Mouse (Mus musculus) brain, embryonic 14.5 days (tissue): ENCODE data around the gene Micu1. TPM values are rescaled to one million over a fixed set of nuclear protein-coding genes. Genes with fewer than 3 reads are reported as not detected.
A peak's percentile ranks its signal among the peaks of the same experiment; 100 is the strongest.

Experiments
- DNase-seq: peaks from one replicate; pipeline ENCODE4 v3.0.0-alpha.2; 2011; ENCODE audit warnings: low read depth
- CTCF ChIP-seq: fragments of 200-500 bp; IDR thresholded peaks from 2 replicates; pipeline ENCODE4 v1.5.1; 2012; ENCODE audit warnings: inconsistent platforms, mild to moderate bottlenecking, moderate library complexity, borderline replicate concordance; ENCODE audit not compliant: insufficient read depth, insufficient read length; ENCODE audit errors: extremely low read depth
- POLR2A ChIP-seq: fragments of 200-500 bp; IDR thresholded peaks from 2 replicates; pipeline ENCODE4 v1.6.1; 2012; ENCODE audit warnings: mild to moderate bottlenecking, inconsistent platforms, borderline replicate concordance; ENCODE audit not compliant: poor library complexity, insufficient read depth, insufficient read length, severe bottlenecking; ENCODE audit errors: extremely low read depth
- polyA plus RNA-seq: library from polyadenylated mRNA; depleted of rRNA; stranded (reverse); fragments of >200 nt; gene quantifications from 2 replicates; pipeline ENCODE4 v1.2.3, GENCODE M21; 2012

Gene Micu1
- polyA plus RNA-seq, 1 experiment = 77.8 TPM

GRCm38 (mm10) chr10:59889339-59889738 is 187.1 kb downstream of the Micu1 start:
- no peak for TF ChIP-seq CTCF
- no peak for TF ChIP-seq POLR2A
- no peak for DNase-seq

- TF ChIP-seq CTCF = no peak
- TF ChIP-seq POLR2A = no peak
- DNase-seq = no peak
These were observed 187.9 kb downstream of the Micu1 start for GRCm38 (mm10) chr10:59889953-59890751.

DNA sequence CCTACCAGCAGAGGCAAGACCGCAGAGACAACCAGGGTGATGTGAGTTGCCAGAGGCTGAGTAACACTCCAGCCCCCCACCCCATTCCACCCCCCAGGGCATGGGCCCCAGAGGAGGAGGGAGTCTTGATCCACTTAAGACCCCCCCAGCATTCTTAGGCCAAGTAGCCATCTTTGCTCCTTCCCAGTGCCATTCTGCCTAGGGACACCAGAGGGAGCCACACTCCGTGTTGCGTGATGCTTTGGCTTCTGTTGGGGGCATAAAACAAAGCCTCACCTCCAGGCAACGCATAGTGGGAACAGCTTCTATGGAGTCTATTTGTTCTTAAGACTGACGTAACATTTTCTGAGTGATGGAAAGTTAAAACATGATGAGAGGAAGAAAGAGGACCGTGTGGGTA is 190.7 kb downstream of the Micu1 start:
- TF ChIP-seq POLR2A (no peak), CTCF (peak; percentile 99)

GRCm38 (mm10) chr10:59894251-59895160 is 192.2 kb downstream of the Micu1 start:
- DNase-seq = peak; percentile 85
- TF ChIP-seq POLR2A (no peak), CTCF (peak; percentile 90)

More for the DNA sequence above, 190.7 kb downstream of the Micu1 start:
- DNase-seq = peak; percentile 93

DNA sequence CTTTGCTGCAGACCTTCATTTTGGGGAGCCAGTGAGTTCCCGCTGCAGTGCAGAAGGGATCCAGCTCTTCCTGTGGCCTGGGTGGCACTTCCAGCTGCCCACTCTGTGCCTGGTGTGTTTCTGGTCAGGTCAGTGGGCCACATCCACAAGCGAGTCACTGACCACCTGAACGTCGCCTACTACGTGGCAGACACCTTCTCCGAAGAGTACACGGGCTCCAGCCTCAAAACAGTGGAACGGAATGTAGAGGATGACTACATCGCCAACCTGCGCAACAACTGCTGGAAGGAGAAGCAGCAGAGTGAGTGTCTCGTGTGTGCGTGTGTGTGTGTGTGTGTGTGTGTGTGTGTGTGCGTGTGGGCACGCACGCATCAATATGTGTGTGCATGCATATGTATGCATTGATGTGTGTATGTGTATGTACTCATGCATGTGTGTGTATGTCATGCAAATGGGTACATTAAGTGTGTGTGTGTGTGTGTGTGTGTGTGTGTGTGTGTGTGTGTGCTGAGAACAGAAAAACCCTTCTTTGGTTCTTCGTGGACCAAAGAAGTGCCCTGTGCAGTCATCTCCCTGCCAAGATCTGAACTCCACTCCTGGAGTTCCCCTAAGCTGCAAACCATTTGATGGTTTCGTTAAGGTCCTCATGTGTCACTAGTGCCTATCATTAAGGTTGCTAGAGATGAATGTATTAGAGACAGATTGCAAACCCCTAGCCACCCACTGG is 193.3 kb downstream of the Micu1 start:
- DNase-seq = no peak
- TF ChIP-seq POLR2A (no peak), CTCF (no peak)

GRCm38 (mm10) chr10:59896211-59896610 is 193.9 kb downstream of the Micu1 start:
- TF ChIP-seq CTCF (no peak), POLR2A (no peak)
- DNase-seq = no peak

DNA sequence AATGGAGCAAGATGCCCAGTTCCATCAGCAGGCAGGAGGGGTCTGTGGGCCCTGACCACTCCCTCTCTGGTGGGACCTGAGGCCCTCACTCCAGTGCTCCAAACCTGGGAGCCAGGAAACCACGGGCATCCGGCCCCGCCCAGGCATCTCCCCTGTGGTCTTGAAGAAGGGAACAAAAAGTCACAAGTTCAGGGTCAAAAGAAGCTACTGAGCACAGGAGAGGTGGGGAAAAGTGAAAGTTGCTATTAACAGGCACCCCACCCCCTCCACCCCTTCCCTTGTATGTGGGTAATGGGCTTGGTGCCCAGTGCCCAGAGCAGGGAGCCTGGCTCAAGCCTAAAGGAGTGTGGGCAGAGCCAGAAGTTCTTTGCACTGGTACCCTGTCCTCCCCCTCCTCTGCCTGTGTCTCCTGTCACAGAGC is 194.6 kb downstream of the Micu1 start:
- TF ChIP-seq POLR2A (no peak), CTCF (no peak)
- DNase-seq = peak; percentile 92

DNA sequence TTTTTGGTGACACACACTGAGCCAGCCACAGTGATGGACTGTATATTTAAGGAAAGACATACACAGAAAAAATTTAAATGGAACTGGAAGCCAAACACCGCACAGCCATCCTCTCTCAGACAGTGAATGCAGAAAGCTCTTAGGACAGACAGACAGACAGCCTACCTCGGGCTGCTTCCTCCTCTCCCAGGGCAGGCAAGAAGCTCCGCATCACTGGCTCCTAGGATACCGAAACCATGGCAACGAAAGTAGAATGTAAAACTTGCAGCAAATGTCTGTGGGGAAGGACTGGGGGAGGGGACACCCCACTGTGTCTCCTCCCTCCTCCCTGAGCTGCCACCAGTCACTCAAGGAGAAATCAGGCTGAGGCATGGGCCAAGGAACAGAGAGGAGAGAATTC is 195.2 kb downstream of the Micu1 start:
- peak; percentile 98 for DNase-seq

GRCm38 (mm10) chr10:59898180-59898778 is 196.0 kb downstream of the Micu1 start:
- no peak for TF ChIP-seq POLR2A
- no peak for TF ChIP-seq CTCF
- DNase-seq = peak; percentile 54

More for the DNA sequence above, 195.2 kb downstream of the Micu1 start:
- TF ChIP-seq POLR2A (no peak), CTCF (no peak)

- TF ChIP-seq POLR2A (no peak), CTCF (no peak)
- no peak for DNase-seq
These were observed 196.7 kb downstream of the Micu1 start for GRCm38 (mm10) chr10:59898935-59899334.
